Mouse (Mus musculus) layer of hippocampus, postnatal 25 days (tissue): ENCODE data around the gene Eya3. TPM values are rescaled to one million over a fixed set of nuclear protein-coding genes. Genes with fewer than 3 reads are reported as not detected.

ENCODE experiments used
- DNase-seq, 2 experiments: peaks; one replicate each; pipeline ENCODE4 v3.0.0; 2022; ENCODE audit warnings: mixed read lengths in 2 of 2, low spot score in 1 of 2; ENCODE audit errors: extremely low spot score in 1 of 2
- total RNA-seq, 2 experiments: library from RNA; stranded (reverse); gene quantifications; 2 replicates each; pipeline ENCODE4 v1.2.3; 2021

Gene Eya3
- total RNA-seq, 2 experiments from 2014 or later, result 23.6 to 25.4 TPM

GRCm38 (mm10) chr4:132636554-132636953 is 2.2 kb upstream of the Eya3 start:
- peak in 1 of 2 experiments; percentile 45 for DNase-seq

- peak in 1 of 2 experiments; percentile 8 for DNase-seq
Measured at GRCm38 (mm10) chr4:132639191-132639713, 465 bp downstream of the Eya3 start.

- DNase-seq, result no peak
Measured at GRCm38 (mm10) chr4:132647439-132647838, 8.7 kb downstream of the Eya3 start.

GRCm38 (mm10) chr4:132649271-132649999 is 10.6 kb downstream of the Eya3 start:
- DNase-seq, result no peak

- DNase-seq, result no peak
Measured at GRCm38 (mm10) chr4:132652842-132653241, 14.1 kb downstream of the Eya3 start.

- DNase-seq, result no peak
Measured at GRCm38 (mm10) chr4:132653799-132654198, 15.0 kb downstream of the Eya3 start.

GRCm38 (mm10) chr4:132655290-132655689 is 16.5 kb downstream of the Eya3 start:
- no peak for DNase-seq

GRCm38 (mm10) chr4:132659106-132659505 is 20.3 kb downstream of the Eya3 start:
- DNase-seq, result no peak

- DNase-seq, result no peak
Measured at GRCm38 (mm10) chr4:132672697-132673096, 33.9 kb downstream of the Eya3 start.

- DNase-seq, result peak in 1 of 2 experiments; percentile 33
Measured at GRCm38 (mm10) chr4:132676771-132677539, 38.2 kb downstream of the Eya3 start.

GRCm38 (mm10) chr4:132689634-132690033 is 50.8 kb downstream of the Eya3 start:
- DNase-seq, result no peak

GRCm38 (mm10) chr4:132693366-132693765 is 54.6 kb downstream of the Eya3 start:
- DNase-seq, result no peak

GRCm38 (mm10) chr4:132702076-132702475 is 63.3 kb downstream of the Eya3 start:
- no peak for DNase-seq

- no peak for DNase-seq
Measured at GRCm38 (mm10) chr4:132706885-132707284, 68.1 kb downstream of the Eya3 start.

GRCm38 (mm10) chr4:132713181-132713580 is 74.4 kb downstream of the Eya3 start:
- no peak for DNase-seq

- DNase-seq, result no peak
Measured at GRCm38 (mm10) chr4:132718251-132718650, 79.5 kb downstream of the Eya3 start.

- DNase-seq, result no peak
Measured at GRCm38 (mm10) chr4:132728233-132728632, 89.4 kb downstream of the Eya3 start.

GRCm38 (mm10) chr4:132731616-132732015 is 92.8 kb downstream of the Eya3 start:
- DNase-seq, result no peak

GRCm38 (mm10) chr4:132732148-132732684 is 93.4 kb downstream of the Eya3 start, which contains the start of gene Xkr8:
Gene Xkr8 (minus strand): TSS chr4:132732546.
- DNase-seq, result peak; percentile 32 to 62

- DNase-seq, result no peak
Measured at GRCm38 (mm10) chr4:132733071-132733770, 94.4 kb downstream of the Eya3 start.
